Mouse (Mus musculus): ENCODE data around the gene Chdh. TPM values are rescaled to one million over a fixed set of nuclear protein-coding genes. Genes with fewer than 3 reads are reported as not detected.

Gene Chdh
- polyA plus RNA-seq (2012) = not detected in 2 replicates

GRCm38 (mm10) chr14:30008733-30009575 is at the start of gene Chdh, which contains the start of gene Il17rb:
Gene Chdh, plus strand, starts transcription at chr14:30009023.
Gene Il17rb, minus strand, starts transcription at chr14:30008896.
- Histone ChIP-seq H3K36me3 (ENCODE audit: control insufficient read depth) (no peaks in the 10 kb centered on the region), H3K27me3 (ENCODE audit: control insufficient read depth) (peaks cover 27% of the 10 kb centered on the region)
- TF ChIP-seq GATA1 (IDR thresholded peaks at IDR 0.05; ENCODE audit: low read length) (no peak), TAL1 (IDR thresholded peaks at IDR 0.05; ENCODE audit: low read length) (no peak)

GRCm38 (mm10) chr14:29967611-29968010 is 41.2 kb upstream of the Chdh start:
- Histone ChIP-seq H3K4me3 (replicated peaks) (peak overlapping the region; percentile 94), H3K27me3 (ENCODE audit: control insufficient read depth) (no peaks in the 10 kb centered on the region), H3K4me1 (ENCODE audit: control insufficient read depth) (peaks cover 33% of the 10 kb centered on the region), H3K36me3 (ENCODE audit: control insufficient read depth) (peaks cover 31% of the 10 kb centered on the region), H3K9me3 (ENCODE audit: control insufficient read depth, low read length) (no peaks in the 10 kb centered on the region)
- TF ChIP-seq TAL1 (IDR thresholded peaks at IDR 0.05; ENCODE audit: low read length) (no peak), GATA1 (IDR thresholded peaks at IDR 0.05; ENCODE audit: low read length) (no peak)

More at GRCm38 (mm10) chr14:30008733-30009575, at the start of gene Chdh, which contains the start of gene Il17rb:
- H3K9me3 ChIP-seq (ENCODE audit: control insufficient read depth, low read length) = no peaks in the 10 kb centered on the region
- peak within 1 kb of the TSS; percentile 40 for H3K4me3 ChIP-seq (replicated peaks)
- no peaks in the 10 kb centered on the region for H3K4me1 ChIP-seq (ENCODE audit: control insufficient read depth)

GRCm38 (mm10) chr14:29968075-29968821 is 40.6 kb upstream of the Chdh start, which contains the start of gene Selenok:
Gene Selenok, plus strand, starts transcription at chr14:29968308.
- no peak for TF ChIP-seq TAL1 (IDR thresholded peaks at IDR 0.05; ENCODE audit: low read length)
- TF ChIP-seq GATA1 (IDR thresholded peaks at IDR 0.05; ENCODE audit: low read length) = no peak
- H3K9me3 ChIP-seq (ENCODE audit: control insufficient read depth, low read length) = no peaks in the 10 kb centered on the region
- H3K4me1 ChIP-seq (ENCODE audit: control insufficient read depth) = peaks cover 33% of the 10 kb centered on the region

GRCm38 (mm10) chr14:29971446-29971845 is 37.4 kb upstream of the Chdh start:
- Histone ChIP-seq H3K4me3 (replicated peaks) (no peak overlapping the region), H3K4me1 (ENCODE audit: control insufficient read depth) (peaks cover 33% of the 10 kb centered on the region), H3K27me3 (ENCODE audit: control insufficient read depth) (no peaks in the 10 kb centered on the region), H3K9me3 (ENCODE audit: control insufficient read depth, low read length) (no peaks in the 10 kb centered on the region), H3K36me3 (ENCODE audit: control insufficient read depth) (peaks cover 67% of the 10 kb centered on the region)
- TF ChIP-seq TAL1 (IDR thresholded peaks at IDR 0.05; ENCODE audit: low read length) = no peak
- no peak for TF ChIP-seq GATA1 (IDR thresholded peaks at IDR 0.05; ENCODE audit: low read length)

More at GRCm38 (mm10) chr14:29968075-29968821, 40.6 kb upstream of the Chdh start, which contains the start of gene Selenok:
- Histone ChIP-seq H3K27me3 (ENCODE audit: control insufficient read depth) (no peaks in the 10 kb centered on the region), H3K4me3 (replicated peaks) (peak within 1 kb of the TSS; percentile 94), H3K36me3 (ENCODE audit: control insufficient read depth) (peaks cover 37% of the 10 kb centered on the region)

- Histone ChIP-seq H3K4me3 (replicated peaks) (no peak overlapping the region), H3K4me1 (ENCODE audit: control insufficient read depth) (peaks cover 33% of the 10 kb centered on the region), H3K36me3 (ENCODE audit: control insufficient read depth) (peaks cover 72% of the 10 kb centered on the region), H3K27me3 (ENCODE audit: control insufficient read depth) (no peaks in the 10 kb centered on the region), H3K9me3 (ENCODE audit: control insufficient read depth, low read length) (no peaks in the 10 kb centered on the region)
- TF ChIP-seq TAL1 (IDR thresholded peaks at IDR 0.05; ENCODE audit: low read length) = no peak
- no peak for TF ChIP-seq GATA1 (IDR thresholded peaks at IDR 0.05; ENCODE audit: low read length)
Measured at GRCm38 (mm10) chr14:29971993-29972392, 36.8 kb upstream of the Chdh start.

GRCm38 (mm10) chr14:29976927-29977326 is 31.9 kb upstream of the Chdh start:
- TF ChIP-seq GATA1 (IDR thresholded peaks at IDR 0.05; ENCODE audit: low read length) = no peak
- TF ChIP-seq TAL1 (IDR thresholded peaks at IDR 0.05; ENCODE audit: low read length) = no peak
- H3K4me3 ChIP-seq (replicated peaks) = no peak overlapping the region
- peaks cover 64% of the 10 kb centered on the region for H3K36me3 ChIP-seq (ENCODE audit: control insufficient read depth)
- H3K27me3 ChIP-seq (ENCODE audit: control insufficient read depth) = no peaks in the 10 kb centered on the region
- peaks cover 24% of the 10 kb centered on the region for H3K4me1 ChIP-seq (ENCODE audit: control insufficient read depth)
- H3K9me3 ChIP-seq (ENCODE audit: control insufficient read depth, low read length) = no peaks in the 10 kb centered on the region; the same call in 1 of the 2 replicates

- Histone ChIP-seq H3K9me3 (ENCODE audit: control insufficient read depth, low read length) (no peaks in the 10 kb centered on the region; the same call in 1 of the 2 replicates), H3K4me3 (replicated peaks) (peak within 1 kb of the TSS; percentile 100), H3K4me1 (ENCODE audit: control insufficient read depth) (peaks cover 22% of the 10 kb centered on the region), H3K27me3 (ENCODE audit: control insufficient read depth) (no peaks in the 10 kb centered on the region), H3K36me3 (ENCODE audit: control insufficient read depth) (peaks cover 64% of the 10 kb centered on the region)
- TF ChIP-seq GATA1 (IDR thresholded peaks at IDR 0.05; ENCODE audit: low read length) (no peak), TAL1 (IDR thresholded peaks at IDR 0.05; ENCODE audit: low read length) (no peak)
Measured at GRCm38 (mm10) chr14:29978254-29979204, 30.3 kb upstream of the Chdh start, which contains the start of gene Actr8. Gene Actr8, plus strand, starts transcription at chr14:29978337.

All from erythroblast, embryonic 14.5 days (primary cell).